Mouse (Mus musculus): Measurements from ENCODE around the gene Gal3st3.

Gal3st3 gene

GRCm38 (mm10) chr19:5297903-5298800 is at the start of gene Gal3st3:
Gal3st3 (plus strand) TSS chr19:5298331.
- DNase-seq, result peak; percentile 56 to 65

DNA sequence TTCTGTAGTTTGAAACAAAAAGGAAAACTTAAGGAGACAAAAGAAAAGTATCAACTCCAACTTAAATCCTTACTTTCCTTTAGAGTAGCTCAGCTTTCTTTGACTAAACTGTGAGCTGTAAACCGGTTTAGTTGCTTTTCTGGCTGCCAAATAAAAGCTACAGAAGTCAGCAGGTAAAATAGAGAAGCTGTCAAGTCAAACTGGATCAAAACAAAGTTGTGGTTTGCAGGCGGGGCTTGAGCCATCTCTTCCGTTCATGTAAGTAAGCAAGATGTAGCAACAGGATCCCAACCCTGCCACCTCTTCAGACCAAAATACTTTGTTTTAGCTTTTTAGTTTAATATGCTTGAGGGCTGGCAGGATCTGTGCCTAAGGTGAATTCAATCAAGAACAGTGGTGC is 41.0 kb upstream of the Gal3st3 start:
- DNase-seq, result no peak

DNA sequence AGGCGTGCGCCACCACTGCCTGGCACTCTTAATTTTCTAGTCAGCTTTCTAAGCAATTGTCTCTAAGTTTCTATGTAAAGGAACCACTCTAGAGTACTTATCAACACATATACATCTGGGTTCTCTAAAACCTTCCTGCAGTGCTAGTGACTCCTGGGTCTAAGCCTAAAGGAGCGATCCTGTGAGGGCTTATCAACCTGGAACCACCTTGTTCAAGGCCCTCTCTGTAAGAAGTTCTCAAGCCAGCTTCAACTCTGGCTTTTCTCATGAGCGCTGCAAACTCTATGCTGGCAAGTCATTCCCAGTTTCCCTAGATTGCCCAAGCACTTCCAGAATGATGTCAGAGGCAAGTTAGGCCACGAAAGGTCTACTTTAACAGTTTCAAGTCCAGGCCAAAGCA is 31.1 kb upstream of the Gal3st3 start:
- no peak for DNase-seq

- DNase-seq, result no peak
Observed at GRCm38 (mm10) chr19:5268017-5268416, 30.1 kb upstream of the Gal3st3 start.

DNA sequence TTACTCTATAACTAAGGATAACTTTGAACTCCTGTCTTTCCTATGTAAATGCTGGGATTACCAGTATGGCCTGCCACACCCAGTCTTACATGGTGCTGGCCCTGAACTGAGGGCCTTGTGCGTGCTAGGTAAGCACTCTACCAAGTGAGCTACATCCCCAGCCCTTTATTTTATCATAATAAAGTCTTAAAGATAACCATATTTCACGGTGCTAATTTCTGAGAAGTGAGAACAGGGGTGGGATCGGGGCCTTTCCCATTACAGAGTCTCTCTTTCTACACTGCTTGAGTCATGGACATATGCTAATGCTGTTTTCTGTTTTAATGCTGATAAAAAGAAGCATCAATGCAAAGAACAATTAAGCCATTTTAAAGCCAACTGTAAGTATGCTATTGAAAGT is 29.3 kb upstream of the Gal3st3 start:
- no peak for DNase-seq

DNA sequence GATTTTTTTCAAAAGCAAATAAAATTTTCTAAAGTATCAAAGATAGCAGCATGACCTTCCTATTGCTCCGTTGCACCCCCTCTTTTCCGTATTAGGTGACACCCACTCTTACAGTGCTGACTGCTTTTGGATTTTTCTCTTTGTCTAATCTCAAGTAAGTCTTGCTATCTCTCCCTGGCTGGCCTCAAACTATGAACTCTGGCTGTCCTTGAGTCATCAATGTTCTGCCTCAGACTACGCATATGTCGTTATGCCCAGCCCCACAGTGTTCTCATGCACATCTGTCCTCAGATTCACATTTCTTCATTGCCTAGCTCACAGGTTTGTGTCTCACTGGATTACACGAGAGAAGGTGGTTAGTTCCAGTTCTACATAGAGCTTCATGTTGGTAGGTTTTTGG is 28.7 kb upstream of the Gal3st3 start:
- DNase-seq, result no peak

DNA sequence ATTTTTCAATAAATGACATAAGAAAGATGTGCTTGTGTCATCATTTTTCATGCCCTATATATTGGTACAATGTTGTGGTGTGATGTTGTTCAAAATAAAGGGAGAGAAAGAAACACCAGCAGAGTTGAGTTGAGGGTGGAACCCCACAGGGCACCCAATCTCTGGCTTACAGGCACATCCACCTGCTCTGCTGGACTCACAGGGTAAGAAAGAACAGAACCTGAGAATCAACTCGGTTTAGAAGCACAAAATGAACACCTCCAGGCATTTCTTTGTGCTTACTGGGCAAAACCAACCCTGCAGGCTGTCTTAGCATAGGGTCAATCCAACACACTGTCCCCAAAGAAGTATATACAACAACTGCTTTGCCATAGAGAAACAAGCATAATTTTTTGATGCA is 26.7 kb upstream of the Gal3st3 start:
- DNase-seq, result no peak

DNA sequence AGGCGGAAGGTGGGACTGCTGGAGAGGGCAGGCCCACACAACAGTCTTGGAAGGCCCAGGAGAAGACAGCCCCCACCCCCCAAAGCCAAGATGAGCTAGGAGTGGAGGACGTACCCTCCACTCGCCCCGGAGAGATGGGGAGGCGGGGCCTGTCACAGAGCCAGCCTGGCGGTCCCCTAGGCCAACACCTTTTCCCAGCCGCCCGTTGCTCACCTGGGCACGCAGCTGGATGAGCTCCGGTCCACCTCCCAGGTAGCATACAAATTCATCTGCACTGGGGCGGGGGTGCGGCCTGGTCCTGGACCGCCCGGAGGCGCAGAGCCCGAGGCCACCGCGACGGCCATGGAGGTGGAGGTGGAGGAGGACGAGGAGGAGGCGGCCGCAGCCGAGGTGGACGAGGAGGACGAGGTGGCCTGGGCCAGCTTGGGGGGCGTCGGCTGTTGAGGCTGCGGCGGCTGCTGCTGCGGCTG is 25.8 kb upstream of the Gal3st3 start:
- peak; percentile 44 to 51 for DNase-seq

- peak; percentile 78 to 89 for DNase-seq
Observed at GRCm38 (mm10) chr19:5272801-5273733, 25.1 kb upstream of the Gal3st3 start, which contains the start of gene Pacs1. Pacs1 (minus strand) TSS chr19:5273119.

DNA sequence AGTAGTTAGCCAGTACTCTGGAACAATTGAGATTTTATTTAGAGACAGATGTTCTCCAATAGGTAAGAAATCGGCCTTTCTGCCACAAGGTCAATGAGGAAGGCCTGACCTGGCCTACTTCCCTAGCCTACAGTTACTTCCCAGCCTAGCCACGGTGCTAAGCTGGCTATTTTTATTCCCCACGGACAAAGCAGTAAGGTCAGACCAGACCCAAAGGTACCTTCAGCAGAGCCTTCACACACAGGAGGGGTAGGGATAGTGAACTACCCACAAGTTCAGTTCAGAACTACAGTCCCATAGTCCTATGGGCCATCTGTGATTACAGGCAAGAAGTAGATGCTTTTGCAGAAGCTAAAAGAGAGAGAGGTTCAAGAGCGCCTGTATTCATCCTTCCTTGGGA is 24.2 kb upstream of the Gal3st3 start:
- no peak for DNase-seq

DNA sequence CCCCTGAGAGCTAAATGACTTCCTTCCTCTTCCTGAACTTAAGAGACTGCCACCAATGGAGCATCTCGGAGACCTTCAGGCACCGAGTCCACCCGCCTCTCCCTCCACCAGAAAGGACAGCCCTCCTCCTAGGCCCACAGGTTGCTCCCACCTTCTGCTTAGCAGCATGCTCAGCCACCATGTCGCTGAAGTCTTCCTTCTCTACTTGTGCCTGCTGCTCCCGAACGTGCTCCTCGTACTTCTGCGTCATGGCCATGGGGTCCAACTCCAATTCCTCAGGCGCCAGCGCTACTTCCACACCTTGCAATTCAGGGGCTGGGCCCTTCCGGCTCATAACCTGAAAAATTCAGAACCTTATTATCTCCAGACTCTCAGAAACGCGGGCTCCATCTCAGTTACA is 23.5 kb upstream of the Gal3st3 start:
- DNase-seq, result no peak

DNA sequence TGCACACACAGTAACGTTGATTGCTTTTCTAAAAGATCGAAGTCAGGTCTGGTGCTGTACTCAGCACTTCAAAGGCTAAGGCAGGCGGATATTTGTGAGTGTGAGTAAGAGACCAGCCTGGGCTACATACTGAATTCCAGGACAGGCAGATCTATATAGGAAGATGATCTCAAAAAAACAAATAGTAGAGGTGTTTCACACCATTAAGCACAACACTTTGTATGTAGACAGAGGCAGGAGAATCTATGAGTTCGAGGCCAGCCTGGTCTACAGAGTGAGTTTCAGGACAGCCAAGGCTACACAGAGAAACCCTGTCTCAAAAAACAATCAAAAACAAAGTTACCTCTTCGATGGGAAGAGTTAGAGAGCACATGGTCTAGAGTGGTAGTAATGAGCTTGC is 22.4 kb upstream of the Gal3st3 start:
- no peak for DNase-seq

- DNase-seq, result no peak
Observed at GRCm38 (mm10) chr19:5276531-5276930, 21.6 kb upstream of the Gal3st3 start.

DNA sequence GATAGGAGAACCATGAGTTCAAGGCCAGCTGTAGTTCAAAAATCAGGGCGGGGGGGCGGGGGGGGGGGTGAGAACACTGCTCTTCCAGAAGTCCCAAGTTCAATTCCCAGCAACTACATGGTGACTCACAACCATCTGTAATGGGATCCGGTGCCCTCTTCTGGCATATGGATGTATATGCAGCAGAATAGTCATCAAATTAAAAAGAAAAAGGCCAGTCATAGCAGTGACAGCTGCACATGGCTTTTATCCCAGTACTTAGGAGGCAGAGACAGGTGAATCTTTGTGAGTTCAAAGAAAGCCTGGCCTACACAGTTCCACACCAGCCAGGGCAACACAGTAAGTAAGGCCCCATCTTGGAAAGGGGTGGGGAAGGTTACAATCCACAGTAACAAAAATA is 21.0 kb upstream of the Gal3st3 start:
- DNase-seq, result no peak

DNA sequence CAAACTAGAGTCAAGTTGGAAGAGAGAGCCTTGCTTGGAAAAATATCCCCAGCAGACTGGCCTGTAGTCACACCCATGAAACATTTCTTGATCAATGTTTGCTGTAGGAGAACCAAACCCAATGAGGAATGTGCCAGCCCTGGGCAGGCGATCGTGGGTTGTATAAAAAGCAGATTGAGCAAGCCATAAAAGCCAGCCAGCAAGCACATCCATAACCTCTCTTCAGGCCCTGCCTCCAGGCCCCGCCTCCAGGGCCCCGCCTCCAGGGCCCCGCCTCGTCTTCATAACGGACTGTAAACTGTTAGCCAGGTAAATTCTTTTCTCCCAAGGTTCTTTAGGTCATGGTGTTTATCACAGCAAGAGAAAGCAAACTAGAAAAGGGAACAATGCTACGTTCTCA is 19.8 kb upstream of the Gal3st3 start:
- DNase-seq, result no peak

- DNase-seq, result peak; percentile 98 to 99
Observed at GRCm38 (mm10) chr19:5294972-5295735, 3.0 kb upstream of the Gal3st3 start, which contains the start of gene Sf3b2. Sf3b2 (minus strand) TSS chr19:5295455.

DNA sequence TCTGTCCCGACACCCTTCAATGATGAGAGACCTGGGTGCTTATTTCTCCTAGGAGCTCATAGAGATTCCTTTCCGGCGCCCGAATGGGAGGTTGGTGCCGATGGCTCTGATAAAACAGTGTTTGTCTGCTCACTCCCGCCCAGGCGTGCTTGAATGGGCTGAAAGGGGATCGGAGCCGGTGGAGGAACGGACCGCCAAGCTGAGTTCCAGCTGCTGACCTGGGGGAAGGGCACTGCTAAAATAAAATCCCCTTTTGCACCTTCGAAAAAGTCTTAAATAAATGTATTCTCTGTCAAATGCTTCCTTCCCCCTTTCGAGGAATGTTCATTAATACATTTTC is 2.4 kb upstream of the Gal3st3 start:
- DNase-seq, result no peak

GRCm38 (mm10) chr19:5296630-5297029 is 1.5 kb upstream of the Gal3st3 start:
- no peak for DNase-seq

GRCm38 (mm10) chr19:5300588-5300987 is 2.5 kb downstream of the Gal3st3 start:
- DNase-seq, result no peak

DNA sequence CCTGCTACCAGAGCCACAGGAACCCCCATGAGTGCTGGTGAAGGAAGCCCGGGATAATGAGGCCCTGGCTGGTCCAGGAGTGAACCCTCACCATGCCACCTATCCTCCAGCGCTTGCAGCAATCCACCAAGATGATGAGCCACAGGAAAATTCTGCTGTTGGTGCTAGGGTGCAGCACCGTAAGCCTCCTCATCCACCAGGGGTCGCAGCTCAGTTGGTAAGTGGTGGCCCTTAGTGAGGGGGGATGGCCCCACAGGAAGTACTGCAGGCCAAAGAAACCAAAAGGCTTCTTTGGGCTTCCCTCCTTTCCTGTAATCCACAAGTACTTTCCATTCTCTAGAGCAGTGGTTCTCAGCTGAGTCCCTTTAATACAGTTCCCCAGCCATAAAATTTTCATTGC is 4.3 kb downstream of the Gal3st3 start:
- no peak for DNase-seq

DNA sequence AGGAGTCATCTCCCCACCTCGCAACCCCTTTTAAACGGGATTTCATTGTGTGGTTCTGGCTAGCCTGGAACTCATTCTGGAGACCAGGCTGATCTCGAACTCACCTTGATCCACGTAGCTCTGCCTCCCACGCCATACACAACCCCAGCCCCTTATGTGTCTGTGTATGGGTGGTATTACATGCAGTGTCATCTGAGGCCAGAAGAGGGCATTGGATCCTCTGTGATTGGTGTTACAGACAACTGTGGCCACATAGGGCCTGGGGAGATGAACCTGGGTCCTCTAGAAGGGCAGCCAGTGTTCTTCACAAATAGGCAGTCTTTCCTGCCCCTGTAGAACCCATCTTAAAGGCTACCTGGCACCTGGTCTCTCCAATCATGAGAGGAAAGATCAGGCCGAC is 8.1 kb downstream of the Gal3st3 start:
- DNase-seq, result no peak

DNA sequence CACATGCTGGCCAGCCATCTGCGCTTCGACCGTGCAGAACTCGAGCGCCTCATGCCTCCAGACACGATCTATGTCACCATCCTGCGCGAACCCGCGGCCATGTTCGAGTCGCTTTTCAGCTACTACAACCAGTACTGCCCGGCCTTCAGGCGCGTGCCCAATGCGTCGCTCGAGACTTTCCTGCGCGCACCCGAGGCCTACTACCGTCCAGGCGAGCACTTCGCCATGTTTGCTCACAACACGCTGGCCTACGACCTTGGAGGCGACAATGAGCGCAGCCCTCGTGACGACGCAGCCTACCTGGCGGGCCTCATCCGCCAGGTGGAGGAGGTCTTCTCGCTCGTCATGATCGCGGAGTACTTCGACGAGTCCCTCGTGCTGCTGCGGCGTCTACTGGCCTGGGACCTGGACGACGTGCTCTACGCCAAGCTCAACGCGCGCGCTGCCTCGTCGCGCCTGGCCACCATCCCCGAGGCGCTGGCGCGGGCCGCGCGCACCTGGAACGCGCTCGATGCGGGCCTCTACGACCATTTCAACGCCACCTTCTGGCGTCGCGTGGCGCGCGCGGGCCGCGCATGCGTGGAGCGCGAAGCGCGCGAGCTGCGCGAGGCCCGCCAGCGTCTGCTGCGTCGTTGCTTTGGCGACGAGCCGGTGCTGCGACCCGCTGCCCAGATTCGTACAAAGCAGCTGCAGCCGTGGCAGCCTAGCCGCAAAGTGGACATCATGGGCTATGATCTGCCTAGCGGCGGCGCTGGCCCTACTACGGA is 9.0 kb downstream of the Gal3st3 start:
- no peak for DNase-seq
